In the genomic region with DNA sequence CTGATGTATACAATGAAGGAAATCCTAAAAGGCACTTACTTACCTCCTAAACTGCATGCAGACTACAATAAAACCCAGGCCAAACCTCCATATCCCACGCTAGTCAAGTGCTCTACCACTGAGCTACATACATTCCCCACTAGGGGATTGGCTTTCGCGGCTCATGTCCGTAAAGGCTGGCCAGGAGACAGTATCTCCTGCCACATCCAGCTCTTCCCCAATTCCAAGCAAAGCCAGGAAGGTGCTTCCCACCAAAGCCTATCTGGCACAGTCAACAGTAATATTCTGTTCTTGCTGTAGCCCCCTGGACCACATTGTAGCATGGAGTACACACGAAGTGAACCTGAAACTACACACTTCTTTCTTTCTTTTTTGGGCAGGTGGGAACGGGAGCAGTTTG, we compare ENCODE assay signal across 7 mouse cellular contexts. TPM values are rescaled to one million over a fixed set of nuclear protein-coding genes. Genes with fewer than 3 reads are reported as not detected.
DNase-seq lines count a peak whose midpoint lies in the region; ATAC-seq lines count a peak whose summit lies in the region.

No protein-coding gene starts in this region.

- ATAC-seq in lung, embryonic 16.5 days (ENCODE audit: low read depth), result no peak
- ATAC-seq in embryonic facial prominence, embryonic 14.5 days (ENCODE audit: low read depth), result no peak
- no peak for ATAC-seq in limb, embryonic 12.5 days (ENCODE audit: insufficient number of reproducible peaks, insufficient read depth, low FRiP score, low TSS enrichment, low read depth)
- no peak for ATAC-seq in stomach, embryonic 15.5 days (ENCODE audit: insufficient read depth, low FRiP score, low read depth)

- DNase-seq in lung, postnatal 10 days, result no peak
- DNase-seq in embryonic facial prominence, embryonic 14.5 days (ENCODE audit: low spot score), result no peak
- no peak for DNase-seq in retina, embryonic 14.5 days (ENCODE audit: low spot score)
- no peak for DNase-seq in left cerebral cortex, adult 9 months (ENCODE audit: low spot score in 2 of 2)

- H3K4me1 ChIP-seq in lung, embryonic 16.5 days (replicated peaks; ENCODE audit: control insufficient read depth, insufficient read depth, low read length), result peaks cover 14% of the 10 kb centered on the region
- peaks cover 12% of the 10 kb centered on the region for H3K4me1 ChIP-seq in embryonic facial prominence, embryonic 14.5 days (ENCODE audit: control insufficient read depth, insufficient read depth, low read length)
- peaks cover 20% of the 10 kb centered on the region for H3K4me1 ChIP-seq in limb, embryonic 12.5 days (replicated peaks)
- peaks cover 15% of the 10 kb centered on the region for H3K4me1 ChIP-seq in stomach, embryonic 15.5 days

- H3K4me2 ChIP-seq in lung, embryonic 16.5 days (ENCODE audit: low read depth, low read length), result peak overlapping the region; percentile 98
- peak overlapping the region; percentile 93 for H3K4me2 ChIP-seq in embryonic facial prominence, embryonic 14.5 days (ENCODE audit: low read depth, low read length)
- H3K4me2 ChIP-seq in limb, embryonic 12.5 days, result peak overlapping the region; percentile 96
- peak overlapping the region; percentile 90 for H3K4me2 ChIP-seq in stomach, embryonic 15.5 days

- no peaks in the 10 kb centered on the region for H3K9me3 ChIP-seq in lung, embryonic 16.5 days (ENCODE audit: control insufficient read depth, low read length)
- no peaks in the 10 kb centered on the region for H3K9me3 ChIP-seq in embryonic facial prominence, embryonic 14.5 days (ENCODE audit: control insufficient read depth, low read length)
- no peaks in the 10 kb centered on the region for H3K9me3 ChIP-seq in limb, embryonic 12.5 days
- no peaks in the 10 kb centered on the region for H3K9me3 ChIP-seq in stomach, embryonic 15.5 days

- H3K9ac ChIP-seq in lung, embryonic 16.5 days (ENCODE audit: low read length), result peak overlapping the region; percentile 95
- H3K9ac ChIP-seq in embryonic facial prominence, embryonic 14.5 days (ENCODE audit: low read depth, low read length), result peak overlapping the region; percentile 91
- peak overlapping the region; percentile 97 for H3K9ac ChIP-seq in limb, embryonic 12.5 days (replicated peaks)
- H3K9ac ChIP-seq in stomach, embryonic 15.5 days, result peak overlapping the region; percentile 88

- H3K27ac ChIP-seq in lung, embryonic 16.5 days (ENCODE audit: low read length), result no peak overlapping the region
- H3K27ac ChIP-seq in embryonic facial prominence, embryonic 14.5 days (replicated peaks; ENCODE audit: low read depth, low read length), result no peak overlapping the region
- no peak overlapping the region for H3K27ac ChIP-seq in limb, embryonic 12.5 days
- no peak overlapping the region for H3K27ac ChIP-seq in stomach, embryonic 15.5 days

- WGBS in lung, embryonic 16.5 days, result 19% methylated on average over 6 of the region's 6 CpGs
- 21% methylated on average over 6 of the region's 6 CpGs for WGBS in embryonic facial prominence, embryonic 14.5 days
- WGBS in limb, embryonic 12.5 days, result 15% methylated on average over 6 of the region's 6 CpGs
- 25% methylated on average over 6 of the region's 6 CpGs for WGBS in stomach, embryonic 15.5 days

- peak overlapping the region; percentile 93 for H3K4me3 ChIP-seq in lung, embryonic 16.5 days (ENCODE audit: low read length)
- peak overlapping the region; percentile 95 for H3K4me3 ChIP-seq in embryonic facial prominence, embryonic 14.5 days (ENCODE audit: low read depth, low read length)
- H3K4me3 ChIP-seq in limb, embryonic 12.5 days (replicated peaks), result peak overlapping the region; percentile 93
- peak overlapping the region; percentile 94 for H3K4me3 ChIP-seq in stomach, embryonic 15.5 days (replicated peaks)

- peaks cover 7% of the 10 kb centered on the region for H3K36me3 ChIP-seq in lung, embryonic 16.5 days (ENCODE audit: control insufficient read depth, insufficient read depth, low read length)
- H3K36me3 ChIP-seq in embryonic facial prominence, embryonic 14.5 days (ENCODE audit: control insufficient read depth, insufficient read depth, low read length), result peaks cover 16% of the 10 kb centered on the region; the same call in 1 of the 2 replicates
- H3K36me3 ChIP-seq in limb, embryonic 12.5 days, result peaks cover 34% of the 10 kb centered on the region
- peaks cover 16% of the 10 kb centered on the region for H3K36me3 ChIP-seq in stomach, embryonic 15.5 days

- H3K27me3 ChIP-seq in lung, embryonic 16.5 days (ENCODE audit: control insufficient read depth, insufficient read depth, low read depth, low read length), result no peaks in the 10 kb centered on the region
- no peaks in the 10 kb centered on the region for H3K27me3 ChIP-seq in embryonic facial prominence, embryonic 14.5 days (replicated peaks; ENCODE audit: control insufficient read depth, insufficient read depth, low read length)
- no peaks in the 10 kb centered on the region for H3K27me3 ChIP-seq in limb, embryonic 12.5 days
- H3K27me3 ChIP-seq in stomach, embryonic 15.5 days (replicated peaks), result no peaks in the 10 kb centered on the region

RNA-seq across cellular contexts. Expression of gene Pqlc2, which starts 0.9 kb away (rescaled TPM):
- polyA plus RNA-seq in lung, embryonic 16.5 days (2015; fragmentation: Nextera tagmentation; extraction: Ambion mirVana), result 12.5 and 13.9 TPM in 2 replicates
- 10.9 and 12.3 TPM in 2 replicates for polyA plus RNA-seq in embryonic facial prominence, embryonic 14.5 days (2014; fragmentation: Nextera tagmentation; extraction: Ambion mirVana)
- polyA plus RNA-seq in limb, embryonic 12.5 days (2016; fragmentation: Nextera tagmentation; extraction: Ambion mirVana), result 15.3 and 16.1 TPM in 2 replicates
- 14.3 and 14.9 TPM in 2 replicates for polyA plus RNA-seq in stomach, embryonic 15.5 days (2015; fragmentation: Nextera tagmentation; extraction: Ambion mirVana)

RNA-seq across cellular contexts. Expression of gene Akr7a5, which starts 0.9 kb away (rescaled TPM):
- polyA plus RNA-seq in lung, embryonic 16.5 days (2015; fragmentation: Nextera tagmentation; extraction: Ambion mirVana), result 94.9 and 95.0 TPM in 2 replicates
- 68.6 and 78.9 TPM in 2 replicates for polyA plus RNA-seq in embryonic facial prominence, embryonic 14.5 days (2014; fragmentation: Nextera tagmentation; extraction: Ambion mirVana)
- 146 and 150 TPM in 2 replicates for polyA plus RNA-seq in limb, embryonic 12.5 days (2016; fragmentation: Nextera tagmentation; extraction: Ambion mirVana)
- polyA plus RNA-seq in stomach, embryonic 15.5 days (2015; fragmentation: Nextera tagmentation; extraction: Ambion mirVana), result 111 and 125 TPM in 2 replicates

RNA-seq across cellular contexts. Expression of gene Mrto4, which starts 42.7 kb away (rescaled TPM):
- 89.6 and 89.8 TPM in 2 replicates for polyA plus RNA-seq in lung, embryonic 16.5 days (2015; fragmentation: Nextera tagmentation; extraction: Ambion mirVana)
- 92.5 and 99.5 TPM in 2 replicates for polyA plus RNA-seq in embryonic facial prominence, embryonic 14.5 days (2014; fragmentation: Nextera tagmentation; extraction: Ambion mirVana)
- 132 and 139 TPM in 2 replicates for polyA plus RNA-seq in limb, embryonic 12.5 days (2016; fragmentation: Nextera tagmentation; extraction: Ambion mirVana)
- polyA plus RNA-seq in stomach, embryonic 15.5 days (2015; fragmentation: Nextera tagmentation; extraction: Ambion mirVana), result 99.6 and 116 TPM in 2 replicates

RNA-seq across cellular contexts. Expression of gene Emc1, which starts 42.7 kb away (rescaled TPM):
- 32.9 and 33.5 TPM in 2 replicates for polyA plus RNA-seq in lung, embryonic 16.5 days (2015; fragmentation: Nextera tagmentation; extraction: Ambion mirVana)
- polyA plus RNA-seq in embryonic facial prominence, embryonic 14.5 days (2014; fragmentation: Nextera tagmentation; extraction: Ambion mirVana), result 14.1 and 15.3 TPM in 2 replicates
- polyA plus RNA-seq in limb, embryonic 12.5 days (2016; fragmentation: Nextera tagmentation; extraction: Ambion mirVana), result 29.4 and 30.5 TPM in 2 replicates
- polyA plus RNA-seq in stomach, embryonic 15.5 days (2015; fragmentation: Nextera tagmentation; extraction: Ambion mirVana), result 22.6 and 27.8 TPM in 2 replicates

RNA-seq across cellular contexts. Expression of gene Ubr4, which starts 42.8 kb away (rescaled TPM):
- polyA plus RNA-seq in lung, embryonic 16.5 days (2015; fragmentation: Nextera tagmentation; extraction: Ambion mirVana), result 57.7 and 59.4 TPM in 2 replicates
- polyA plus RNA-seq in embryonic facial prominence, embryonic 14.5 days (2014; fragmentation: Nextera tagmentation; extraction: Ambion mirVana), result 72.4 and 77.5 TPM in 2 replicates
- 68.6 and 70.6 TPM in 2 replicates for polyA plus RNA-seq in limb, embryonic 12.5 days (2016; fragmentation: Nextera tagmentation; extraction: Ambion mirVana)
- 59.4 and 70.2 TPM in 2 replicates for polyA plus RNA-seq in stomach, embryonic 15.5 days (2015; fragmentation: Nextera tagmentation; extraction: Ambion mirVana)
